Mouse (Mus musculus) midbrain, embryonic 15.5 days (tissue): ENCODE data around the gene Gpr180. TPM values are rescaled to one million over a fixed set of nuclear protein-coding genes. Genes with fewer than 3 reads are reported as not detected.
A peak's percentile ranks its signal among the peaks of the same experiment; 100 is the strongest.

Source experiments
- ATAC-seq: fragments of 200-750 bp; cut with Nextera tagmentation; replicated peaks from 2 replicates; pipeline ENCODE4 v1.8.0; 2017; ENCODE audit warnings: moderate TSS enrichment
- H3K27ac ChIP-seq: fragments of 300-500 bp; sonication (generic); 2 replicates; pipeline ENCODE4 v1.5.1; 2015; ENCODE audit warnings: mild to moderate bottlenecking, inconsistent platforms
- H3K27me3 ChIP-seq: fragments of 300-500 bp; sonication (generic); replicated peaks from 2 replicates; pipeline ENCODE4 v1.6.1; 2015; ENCODE audit warnings: inconsistent platforms
- H3K36me3 ChIP-seq: fragments of 300-500 bp; sonication (generic); replicated peaks from 2 replicates; pipeline ENCODE4 v1.6.1; 2015; ENCODE audit warnings: inconsistent platforms
- H3K4me1 ChIP-seq: fragments of 300-500 bp; sonication (generic); 2 replicates; pipeline ENCODE4 v1.6.1; 2015; ENCODE audit warnings: inconsistent platforms
- H3K4me2 ChIP-seq: fragments of 300-500 bp; sonication (generic); 2 replicates; pipeline ENCODE4 v1.6.1; 2015; ENCODE audit warnings: inconsistent platforms, mild to moderate bottlenecking, moderate library complexity
- H3K4me3 ChIP-seq: fragments of 300-500 bp; sonication (generic); 2 replicates; pipeline ENCODE4 v1.5.1; 2015; ENCODE audit warnings: mild to moderate bottlenecking, inconsistent platforms
- H3K9ac ChIP-seq: fragments of 300-500 bp; sonication (generic); 2 replicates; pipeline ENCODE4 v1.6.1; 2015; ENCODE audit warnings: mild to moderate bottlenecking, inconsistent platforms
- H3K9me3 ChIP-seq: fragments of 300-500 bp; sonication (generic); 2 replicates; pipeline ENCODE4 v1.6.1; 2016; ENCODE audit warnings: inconsistent platforms
- WGBS: fragments of 180-500 bp; shearing (Covaris S2); methylation state at CpG from one replicate; pipeline ENCODE4 v1.1.7; 2015; ENCODE audit warnings: mixed read lengths; 5-methylcytosine and 5-hydroxymethylcytosine counted together
- polyA plus RNA-seq: library from polyadenylated mRNA; unstranded; fragments of >200 nt; fragmentation: Nextera tagmentation; extraction: Ambion mirVana; gene quantifications from 2 replicates; pipeline ENCODE4 v1.2.1, GENCODE M21; 2015

The Gpr180 gene
- polyA plus RNA-seq, 1 experiment from 2014 or later = 44.0 TPM

- no peaks in the 10 kb centered on the region for H3K9me3 ChIP-seq
- peaks cover 8% of the 10 kb centered on the region; the same call in 1 of the 2 replicates for H3K27me3 ChIP-seq
- H3K4me1 ChIP-seq = peaks cover 20% of the 10 kb centered on the region
- peak overlapping the region; percentile 55 for H3K27ac ChIP-seq
- no peak overlapping the region for H3K9ac ChIP-seq
- peak overlapping the region; percentile 26; the same call in 1 of the 2 replicates for H3K4me2 ChIP-seq
- no peak for ATAC-seq
- no peak overlapping the region for H3K4me3 ChIP-seq
- WGBS = 20% methylated on average over 10 of the region's 10 CpGs
- no peaks in the 10 kb centered on the region for H3K36me3 ChIP-seq
Observed at GRCm38 (mm10) chr14:118193001-118193628, 56.2 kb downstream of the Gpr180 start.

GRCm38 (mm10) chr14:118193663-118194062, 56.7 kb downstream of the Gpr180 start:
- ATAC-seq = no peak
- Histone ChIP-seq H3K4me1 (peaks cover 20% of the 10 kb centered on the region), H3K9ac (no peak overlapping the region), H3K4me3 (no peak overlapping the region), H3K27me3 (peaks cover 8% of the 10 kb centered on the region; the same call in 1 of the 2 replicates), H3K27ac (peak overlapping the region; percentile 55), H3K9me3 (no peaks in the 10 kb centered on the region), H3K4me2 (peak overlapping the region; percentile 26), H3K36me3 (no peaks in the 10 kb centered on the region)
- WGBS = 13% methylated on average over 10 of the region's 10 CpGs

GRCm38 (mm10) chr14:118194219-118194914, 57.4 kb downstream of the Gpr180 start:
- H3K4me3 ChIP-seq = no peak overlapping the region
- H3K9me3 ChIP-seq = no peaks in the 10 kb centered on the region
- WGBS = 22% methylated on average over 13 of the region's 13 CpGs
- H3K36me3 ChIP-seq = no peaks in the 10 kb centered on the region
- peak overlapping the region; percentile 37 for H3K4me2 ChIP-seq
- peak overlapping the region; percentile 22; the same call in 1 of the 2 replicates for H3K9ac ChIP-seq
- peak overlapping the region; percentile 62; the same call in 1 of the 2 replicates for H3K27ac ChIP-seq
- ATAC-seq = peak; percentile 65
- H3K27me3 ChIP-seq = peaks cover 8% of the 10 kb centered on the region; the same call in 1 of the 2 replicates
- H3K4me1 ChIP-seq = peaks cover 20% of the 10 kb centered on the region

- WGBS = 51% methylated on average over 12 of the region's 12 CpGs
- Histone ChIP-seq H3K4me1 (peaks cover 20% of the 10 kb centered on the region), H3K36me3 (no peaks in the 10 kb centered on the region), H3K27ac (no peak overlapping the region), H3K4me2 (no peak overlapping the region), H3K9ac (no peak overlapping the region), H3K27me3 (peaks cover 8% of the 10 kb centered on the region; the same call in 1 of the 2 replicates), H3K9me3 (no peaks in the 10 kb centered on the region), H3K4me3 (no peak overlapping the region)
- ATAC-seq = no peak
Observed at GRCm38 (mm10) chr14:118197063-118197462, 60.1 kb downstream of the Gpr180 start.

- Histone ChIP-seq H3K36me3 (no peaks in the 10 kb centered on the region), H3K27ac (no peak overlapping the region), H3K4me2 (no peak overlapping the region), H3K4me1 (no peaks in the 10 kb centered on the region), H3K9ac (no peak overlapping the region), H3K27me3 (0 out of 2 replicates have a peak, but pooled peaks cover 1% of the 10 kb centered on the region), H3K4me3 (no peak overlapping the region), H3K9me3 (no peaks in the 10 kb centered on the region)
- ATAC-seq = no peak
- WGBS = 90% methylated on average over 3 of the region's 3 CpGs
Observed at GRCm38 (mm10) chr14:118200731-118201130, 63.8 kb downstream of the Gpr180 start.

GRCm38 (mm10) chr14:118202006-118202405, 65.0 kb downstream of the Gpr180 start:
- Histone ChIP-seq H3K4me3 (no peak overlapping the region), H3K9ac (no peak overlapping the region), H3K4me1 (no peaks in the 10 kb centered on the region), H3K27ac (no peak overlapping the region), H3K36me3 (no peaks in the 10 kb centered on the region), H3K9me3 (no peaks in the 10 kb centered on the region), H3K4me2 (no peak overlapping the region), H3K27me3 (no peaks in the 10 kb centered on the region)
- ATAC-seq = no peak
- WGBS = 91% methylated on average over 5 of the region's 5 CpGs

- 81% methylated on average over 7 of the region's 7 CpGs for WGBS
- Histone ChIP-seq H3K27ac (no peak overlapping the region), H3K9ac (no peak overlapping the region), H3K4me2 (no peak overlapping the region), H3K27me3 (no peaks in the 10 kb centered on the region), H3K4me3 (no peak overlapping the region), H3K4me1 (no peaks in the 10 kb centered on the region), H3K36me3 (no peaks in the 10 kb centered on the region), H3K9me3 (no peaks in the 10 kb centered on the region)
- ATAC-seq = no peak
Observed at GRCm38 (mm10) chr14:118203031-118203430, 66.1 kb downstream of the Gpr180 start.

- Histone ChIP-seq H3K27ac (no peak overlapping the region), H3K4me2 (no peak overlapping the region), H3K27me3 (0 out of 2 replicates have a peak, but pooled peaks cover 2% of the 10 kb centered on the region), H3K9me3 (no peaks in the 10 kb centered on the region), H3K4me3 (no peak overlapping the region), H3K9ac (no peak overlapping the region), H3K4me1 (no peaks in the 10 kb centered on the region), H3K36me3 (no peaks in the 10 kb centered on the region)
- no peak for ATAC-seq
- WGBS = 80% methylated on average over 3 of the region's 3 CpGs
Observed at GRCm38 (mm10) chr14:118207347-118207746, 70.4 kb downstream of the Gpr180 start.

- no peaks in the 10 kb centered on the region for H3K36me3 ChIP-seq
- H3K27ac ChIP-seq = no peak overlapping the region
- H3K4me3 ChIP-seq = no peak overlapping the region
- H3K9ac ChIP-seq = no peak overlapping the region
- H3K9me3 ChIP-seq = no peaks in the 10 kb centered on the region
- 0 out of 2 replicates have a peak, but pooled peaks cover 2% of the 10 kb centered on the region for H3K27me3 ChIP-seq
- no peak overlapping the region for H3K4me2 ChIP-seq
- ATAC-seq = peak; percentile 69; the same call in 1 of the 2 replicates
- 7% methylated on average over 5 of the region's 5 CpGs for WGBS
- no peaks in the 10 kb centered on the region for H3K4me1 ChIP-seq
Observed at GRCm38 (mm10) chr14:118209642-118210041, 72.7 kb downstream of the Gpr180 start.

- ATAC-seq = no peak
Observed at GRCm38 (mm10) chr14:118212188-118212804, 75.3 kb downstream of the Gpr180 start.

More at GRCm38 (mm10) chr14:118212188-118212804, 75.3 kb downstream of the Gpr180 start:
- H3K36me3 ChIP-seq = no peaks in the 10 kb centered on the region
- no peak overlapping the region for H3K9ac ChIP-seq
- WGBS = 65% methylated on average over 15 of the region's 15 CpGs
- no peaks in the 10 kb centered on the region for H3K4me1 ChIP-seq
- H3K4me3 ChIP-seq = no peak overlapping the region
- H3K4me2 ChIP-seq = no peak overlapping the region
- no peaks in the 10 kb centered on the region for H3K9me3 ChIP-seq
- H3K27me3 ChIP-seq = 0 out of 2 replicates have a peak, but pooled peaks cover 2% of the 10 kb centered on the region
- no peak overlapping the region for H3K27ac ChIP-seq
